Mouse (Mus musculus) lung, postnatal 25 days (tissue): Measurements from ENCODE around the gene Tbrg4.

Experiments
- DNase-seq: peaks from one replicate; pipeline ENCODE4 v3.0.0; 2022; ENCODE audit warnings: low spot score

The Tbrg4 gene

DNA sequence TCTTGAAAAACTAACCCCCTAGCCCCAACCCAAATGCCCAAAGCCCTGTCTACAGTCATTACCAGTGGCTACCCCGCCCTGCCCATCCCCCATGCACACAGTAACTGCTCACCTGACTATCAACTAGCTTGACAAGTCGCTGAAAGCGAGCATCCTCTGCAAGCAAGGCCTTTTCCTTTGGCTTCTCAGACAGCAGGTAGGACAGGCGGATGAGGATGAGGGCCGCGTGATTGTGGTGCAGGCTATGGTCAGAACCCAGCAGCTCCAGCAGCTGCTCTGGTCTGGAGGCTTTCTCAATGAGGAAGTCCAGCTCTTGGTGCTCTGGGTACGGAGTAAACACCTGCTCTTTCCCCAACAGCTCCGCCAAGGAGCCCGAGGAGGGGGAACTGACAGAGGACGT, 2.2 kb downstream of the Tbrg4 start:
- no peak for DNase-seq

DNA sequence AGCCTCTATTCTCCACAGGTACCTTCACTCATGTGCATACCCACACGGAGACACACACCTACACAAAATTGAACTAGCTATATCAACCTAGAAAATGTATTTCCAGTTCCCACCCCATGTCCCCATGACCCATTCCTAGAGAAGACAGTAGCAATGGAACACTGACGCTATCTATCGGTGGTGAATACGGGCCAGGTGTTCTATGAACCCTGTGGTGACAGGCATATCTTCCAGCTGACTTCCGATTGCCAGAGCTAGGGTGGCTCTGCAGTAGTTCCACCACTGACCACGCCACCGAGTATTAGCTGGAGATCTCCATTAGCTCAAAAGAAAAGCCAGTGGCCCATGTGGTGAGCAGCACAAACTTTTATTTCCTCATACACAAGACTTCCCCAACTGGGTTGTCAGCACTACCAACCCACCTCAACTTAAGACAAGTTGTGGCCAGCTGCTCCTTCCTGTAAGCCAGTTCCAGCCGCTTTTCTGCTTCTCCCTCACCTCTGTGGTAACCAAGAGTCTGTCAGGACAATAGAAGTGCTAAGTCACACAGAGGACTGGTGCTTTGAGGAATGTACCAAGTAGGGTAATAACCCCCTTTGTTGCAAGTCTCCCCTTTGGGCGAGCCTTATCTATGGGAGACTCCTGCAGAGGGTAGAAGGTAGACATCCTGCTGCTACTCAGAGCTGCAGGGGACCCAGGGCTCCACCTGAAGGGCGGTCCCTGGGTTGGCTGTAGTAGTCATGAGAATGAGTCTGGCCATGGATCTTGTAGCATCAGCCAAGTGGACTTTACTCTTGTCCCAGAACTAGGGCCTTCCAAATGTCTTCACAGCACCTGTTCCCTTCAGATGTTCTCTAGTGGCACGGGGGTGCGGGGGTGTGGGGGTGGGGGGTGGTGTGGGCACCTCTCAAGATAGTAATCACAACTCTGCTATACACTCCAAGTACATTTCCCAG, 10.3 kb downstream of the Tbrg4 start:
- DNase-seq, result no peak

DNA sequence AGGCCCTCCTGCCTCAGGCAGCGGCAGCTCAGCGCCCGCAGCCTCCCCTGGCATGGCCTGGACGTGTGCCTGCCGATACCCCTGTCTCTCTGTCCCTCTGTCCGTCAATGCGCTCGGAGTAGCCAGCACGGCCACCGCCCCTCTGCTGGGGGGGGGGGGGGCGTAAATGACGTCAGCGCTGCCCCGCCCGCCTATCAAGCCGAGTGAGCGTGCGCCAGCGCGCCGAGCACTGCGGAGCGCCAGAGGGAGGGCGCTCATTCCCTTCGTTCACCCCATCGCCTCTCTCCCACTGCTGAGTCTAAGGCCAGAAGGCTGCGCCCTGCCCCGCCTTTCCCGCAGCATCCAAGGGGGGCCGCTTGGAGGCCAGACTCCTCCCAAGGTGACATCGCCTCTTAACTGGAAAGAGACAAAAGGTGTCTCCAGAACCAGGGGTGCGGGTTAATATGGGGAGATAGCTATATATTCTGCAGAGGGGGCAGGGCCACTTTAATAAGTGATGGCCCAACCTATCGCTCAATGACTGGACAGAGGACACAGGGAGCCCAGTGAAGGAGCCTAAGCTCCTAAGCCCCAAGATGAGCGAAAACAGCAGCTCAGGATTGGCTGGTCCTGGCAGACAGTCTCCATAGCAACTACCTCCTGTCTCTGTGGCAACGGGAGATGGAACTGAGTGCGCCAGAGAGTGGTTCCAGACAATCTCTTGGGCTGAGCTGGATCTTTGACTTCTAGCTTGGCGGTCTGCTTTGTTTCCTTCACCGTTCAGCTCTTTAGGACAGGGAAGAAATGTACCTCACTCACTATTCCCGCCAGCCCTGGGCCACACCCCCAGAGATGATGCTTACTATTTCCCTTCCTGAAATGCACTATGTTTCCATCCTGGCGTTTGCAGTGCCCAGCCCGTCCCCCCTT, 20.1 kb downstream of the Tbrg4 start, which contains the start of gene Nacad:
Gene Nacad (minus strand): TSS at position 563 of the 909 bp plus-strand sequence.
- no peak for DNase-seq

DNA sequence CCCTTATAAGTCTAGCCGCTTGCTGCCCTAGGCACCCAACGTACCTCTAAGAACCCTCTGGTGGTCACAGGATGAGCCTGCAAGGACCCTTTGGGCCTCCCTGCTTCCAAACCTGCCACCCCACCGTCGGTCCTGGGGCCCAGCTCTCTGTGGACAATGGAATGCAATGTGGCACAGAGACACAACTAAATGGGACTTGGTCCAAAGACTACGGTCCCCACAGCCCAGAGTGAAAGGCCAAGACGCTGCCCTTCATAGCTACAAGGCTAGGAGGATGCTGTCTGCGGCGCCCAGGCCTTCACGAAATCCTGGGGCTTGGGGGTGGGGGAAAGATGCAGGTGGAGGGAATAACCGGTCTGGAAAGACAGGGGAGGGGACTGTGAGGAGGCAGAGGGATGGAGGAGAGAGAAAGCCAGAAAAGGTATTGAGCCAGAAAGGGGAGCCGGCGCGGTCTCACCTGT, 20.8 kb downstream of the Tbrg4 start:
- no peak for DNase-seq

DNA sequence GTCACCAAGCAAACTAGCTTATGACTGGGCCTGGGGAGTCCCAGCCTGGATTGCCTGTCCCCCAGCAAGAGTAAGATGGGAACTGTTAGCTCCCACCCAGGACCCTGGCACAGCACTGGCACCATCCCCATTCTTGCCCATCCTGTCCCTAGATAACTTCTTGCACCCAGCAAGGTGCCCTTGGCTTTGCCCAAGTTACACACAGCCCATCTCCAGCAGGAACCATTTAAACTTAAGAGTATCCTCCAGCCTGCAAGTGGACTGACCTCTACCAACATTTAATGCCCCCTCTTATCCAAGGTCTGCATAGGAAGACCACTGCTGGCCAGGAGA, 21.3 kb downstream of the Tbrg4 start:
- no peak for DNase-seq

DNA sequence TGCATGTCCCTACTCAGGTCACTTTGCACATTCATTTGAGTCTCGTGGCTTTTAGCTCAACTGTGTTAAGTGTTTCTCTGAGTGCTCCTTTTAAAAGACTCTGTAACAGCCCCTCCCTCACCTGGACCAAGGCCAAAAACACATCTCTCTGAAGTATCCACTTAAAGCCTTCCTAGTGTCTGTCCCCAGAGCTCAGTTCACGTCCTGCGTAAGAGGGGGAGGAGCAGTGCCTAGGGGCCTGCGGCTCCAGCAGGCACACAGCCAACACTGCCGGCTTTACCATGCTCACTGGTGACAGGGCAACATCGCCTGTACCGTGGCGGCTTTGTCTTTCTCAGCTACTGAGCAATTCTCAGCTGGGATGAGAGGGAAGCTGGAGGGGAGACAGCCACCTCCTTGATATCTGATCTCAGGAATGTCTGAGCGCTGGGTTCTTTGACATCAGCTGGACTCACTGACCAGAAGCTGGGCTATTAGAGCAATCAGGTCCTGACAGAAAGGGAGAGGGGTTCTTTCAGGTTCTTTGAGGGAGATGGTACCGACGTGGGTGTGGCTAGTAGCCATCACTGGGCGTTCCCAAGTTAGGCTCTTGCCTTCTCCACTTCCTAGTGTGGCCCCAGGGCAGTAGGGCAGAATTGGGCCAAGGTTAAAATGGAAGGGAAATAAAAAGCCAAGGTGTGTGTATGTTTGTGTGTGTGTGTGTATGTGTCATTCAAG, 21.8 kb downstream of the Tbrg4 start:
- DNase-seq, result peak; percentile 36

DNA sequence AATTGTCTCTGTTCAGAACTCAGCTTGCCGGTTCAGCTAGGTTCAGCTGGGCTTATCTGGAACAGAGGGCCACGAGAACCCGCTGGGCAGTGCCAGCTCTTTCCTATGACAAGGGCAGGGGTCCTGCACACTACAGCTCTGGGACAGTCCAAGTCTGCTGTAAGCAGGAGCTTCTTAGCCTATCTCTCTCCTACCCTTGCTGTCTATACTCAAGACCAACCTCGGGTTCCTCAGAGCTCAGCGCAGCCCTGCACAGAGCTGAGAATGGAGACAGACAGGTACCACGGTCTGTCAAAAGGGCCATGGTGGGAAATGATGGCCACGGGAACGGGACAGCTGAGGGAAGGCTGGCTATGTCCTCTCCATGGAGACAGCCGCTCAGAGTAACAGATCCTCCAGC, 22.6 kb downstream of the Tbrg4 start:
- DNase-seq, result no peak

DNA sequence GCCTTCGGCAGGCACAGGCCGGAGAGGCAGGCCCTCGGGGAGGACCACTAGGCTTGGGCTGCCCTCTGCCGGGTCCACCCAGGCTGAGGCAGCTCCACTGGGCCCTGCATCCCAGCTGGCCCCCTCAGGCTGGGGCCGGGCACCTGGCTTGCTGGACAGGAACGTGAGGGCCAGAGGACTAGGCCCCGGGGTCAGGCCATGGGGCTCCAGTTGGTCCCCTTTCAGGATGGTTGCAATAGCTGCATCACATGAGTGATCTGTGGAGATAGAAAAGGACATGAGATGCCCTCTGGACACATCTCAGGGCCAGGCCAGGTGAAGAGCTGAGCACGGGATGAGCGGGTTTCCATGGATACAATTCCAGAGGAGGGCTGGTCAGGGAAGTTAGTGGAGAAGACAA, 23.2 kb downstream of the Tbrg4 start:
- no peak for DNase-seq

DNA sequence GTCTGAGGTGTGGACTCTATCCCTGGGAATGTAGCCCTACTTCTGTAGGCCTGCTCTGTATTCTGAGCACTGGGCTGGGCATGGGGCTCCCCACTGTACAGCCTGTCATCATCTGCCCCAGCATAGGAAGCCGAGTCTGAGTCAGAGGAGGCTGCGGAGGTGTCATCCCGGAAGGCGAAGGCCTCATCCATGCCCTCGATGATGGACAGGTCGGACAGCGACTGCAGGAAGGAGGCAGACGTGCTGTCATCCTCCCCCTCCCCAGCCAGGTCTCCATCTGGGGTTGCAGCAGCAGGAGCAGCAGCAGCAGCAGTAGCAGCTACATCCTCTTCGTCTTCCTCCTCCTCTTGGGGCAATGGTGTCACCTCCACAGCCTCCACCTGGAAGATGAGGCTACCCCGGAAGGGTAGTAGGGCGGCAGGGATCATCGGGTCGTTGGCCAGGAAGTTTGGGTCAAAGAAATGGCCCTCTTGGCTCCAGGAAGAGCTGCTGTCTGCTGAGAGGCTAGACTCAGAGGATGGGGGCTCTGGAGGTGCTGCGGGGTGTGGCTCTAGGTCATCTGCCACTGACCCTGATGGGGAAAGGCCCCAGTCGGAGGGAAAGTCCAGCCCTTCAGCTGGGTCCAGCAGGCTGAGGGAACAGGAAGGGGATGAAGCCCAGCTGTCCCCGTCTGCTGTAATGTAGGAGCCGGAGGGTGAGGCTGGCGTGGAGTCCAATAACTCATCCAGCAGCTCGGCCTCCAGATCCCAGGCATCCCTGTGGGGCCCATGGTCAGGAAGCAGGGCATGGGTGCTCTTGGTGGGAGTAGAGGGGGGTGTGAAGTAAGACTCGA, 24.0 kb downstream of the Tbrg4 start:
- no peak for DNase-seq

DNA sequence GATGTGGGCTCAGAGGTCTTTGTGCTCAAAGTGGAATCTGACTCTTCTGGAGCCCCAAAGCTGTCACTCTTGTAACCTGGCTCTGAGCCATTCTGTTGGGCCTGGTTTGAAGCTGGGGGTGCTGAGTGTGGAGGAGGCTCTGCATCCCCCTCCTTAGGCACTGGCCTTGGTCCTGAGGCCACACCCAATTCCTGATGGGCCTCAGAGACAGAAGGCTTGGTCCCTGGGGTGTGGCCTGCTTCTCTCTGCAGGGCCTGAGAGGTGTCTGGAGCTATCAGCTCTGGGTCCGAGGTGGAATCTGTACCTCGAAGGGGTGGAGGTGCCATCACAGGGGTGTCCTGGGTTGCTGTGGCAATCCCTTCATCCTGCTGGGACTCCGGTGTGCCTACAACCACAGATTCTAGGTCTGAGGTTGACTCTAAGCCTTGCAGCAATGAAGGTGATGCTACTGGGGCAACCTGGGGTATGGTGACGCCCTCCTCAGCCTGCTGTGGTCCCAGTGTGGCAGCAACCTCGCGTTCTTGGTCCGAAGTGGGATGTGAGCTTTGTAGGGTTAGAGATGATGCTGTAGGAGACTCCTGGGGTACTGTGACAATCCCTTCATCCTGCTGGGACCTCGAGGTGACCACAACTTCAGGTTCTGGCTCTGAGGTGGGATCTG, 25.5 kb downstream of the Tbrg4 start:
- no peak for DNase-seq

DNA sequence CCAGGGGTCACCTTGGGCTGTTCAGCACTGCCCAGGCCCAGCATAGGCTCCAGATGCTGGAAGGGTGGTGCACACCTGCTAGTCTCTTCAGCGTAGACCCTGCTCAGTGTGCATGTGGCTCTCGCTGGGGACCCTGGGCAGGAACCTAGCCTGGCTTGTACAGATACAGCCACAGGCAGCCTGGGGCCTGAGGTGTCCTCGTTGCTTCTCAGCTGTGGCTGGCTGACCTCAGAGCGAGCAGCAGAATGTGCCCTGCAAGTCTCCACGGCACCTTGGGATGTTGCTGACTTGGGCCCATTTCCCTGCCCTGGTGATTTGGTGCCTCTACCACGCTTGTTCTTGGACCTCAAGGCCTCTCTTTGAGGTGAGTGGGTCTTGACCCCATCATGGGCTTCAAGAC, 26.0 kb downstream of the Tbrg4 start:
- DNase-seq, result no peak

DNA sequence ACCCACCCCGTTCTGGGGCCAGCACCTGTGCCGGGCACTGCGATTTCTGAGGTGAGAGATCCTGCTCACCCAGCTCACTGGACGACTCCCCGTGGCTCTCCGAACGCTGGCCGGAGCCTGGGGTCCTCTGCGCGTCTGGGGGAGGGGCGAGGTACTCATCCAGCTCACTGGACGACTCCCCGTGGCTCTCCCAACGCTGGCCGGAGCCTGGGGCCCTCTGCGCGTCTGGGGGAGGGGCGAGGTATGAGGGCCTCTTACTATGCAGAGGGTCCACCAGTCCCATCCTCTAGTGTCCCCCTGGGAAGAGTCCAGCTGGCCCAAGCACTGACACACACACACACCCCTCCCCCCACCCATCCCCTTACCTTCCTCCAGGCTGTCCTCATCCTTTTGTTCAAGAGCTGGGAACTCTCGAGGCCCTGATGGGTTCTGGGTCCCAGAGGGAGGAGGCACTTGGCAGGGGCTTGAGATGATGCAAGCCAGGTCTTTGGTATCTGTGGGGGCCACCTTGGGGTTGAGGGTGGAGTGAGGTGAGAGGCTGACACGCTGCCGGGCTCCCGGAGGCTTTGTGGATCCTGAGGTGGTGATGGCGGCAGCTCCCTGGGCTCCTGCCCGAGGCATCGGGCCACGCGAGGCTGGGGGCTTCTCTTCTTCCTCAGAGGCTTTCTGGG, 26.7 kb downstream of the Tbrg4 start:
- no peak for DNase-seq

DNA sequence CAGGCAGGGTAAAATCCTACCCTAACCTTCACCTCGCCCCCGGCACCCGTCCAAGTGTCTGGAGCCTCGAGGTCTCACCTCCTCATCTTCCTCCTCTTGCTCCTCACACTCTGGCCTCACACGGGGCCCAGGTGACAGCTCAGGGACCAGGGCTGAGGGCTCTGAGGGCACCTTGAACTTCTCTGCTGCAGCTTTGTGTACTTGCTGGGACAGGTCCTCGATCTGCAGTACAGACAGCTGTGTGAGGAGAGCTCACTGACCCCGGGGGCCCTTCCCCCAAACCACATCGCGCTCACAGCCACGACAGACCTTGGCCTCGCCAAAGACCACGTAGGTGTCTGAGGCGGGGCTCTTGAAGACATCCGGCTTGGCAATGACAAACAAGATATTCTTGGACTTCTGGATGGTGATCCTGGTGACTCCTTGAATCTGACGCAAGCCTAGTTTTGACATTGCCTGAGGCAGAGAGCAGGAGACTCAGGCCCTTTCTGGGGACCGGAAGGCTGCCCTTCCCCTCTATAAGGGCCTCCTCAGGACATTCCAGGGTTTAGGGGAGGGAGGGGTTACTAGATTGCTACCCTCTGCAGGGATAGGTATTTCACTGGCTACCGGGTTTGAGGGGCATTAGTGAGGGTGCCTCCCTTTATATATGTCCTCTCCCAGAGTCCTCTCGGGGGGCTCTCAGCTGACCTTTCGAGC, 27.5 kb downstream of the Tbrg4 start:
- no peak for DNase-seq

DNA sequence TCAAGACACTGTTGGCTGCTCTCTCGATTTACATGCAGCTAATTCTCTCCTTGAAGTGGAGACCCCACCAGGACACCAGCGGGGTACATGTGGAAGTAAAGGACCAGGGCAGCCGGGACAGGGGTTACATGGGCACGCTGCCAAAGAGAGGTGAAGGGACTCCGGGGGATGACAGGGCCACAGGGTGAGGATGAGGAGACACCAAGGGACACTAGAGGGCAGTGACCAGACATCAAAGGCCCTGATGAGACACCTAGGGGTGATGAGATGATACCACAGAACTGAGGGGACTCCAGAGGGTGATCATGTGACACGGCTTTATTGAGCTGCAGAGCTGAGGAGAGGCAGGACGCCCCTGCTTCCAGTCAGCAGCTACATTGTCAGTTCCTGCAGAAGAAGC, 28.3 kb downstream of the Tbrg4 start:
- no peak for DNase-seq

DNA sequence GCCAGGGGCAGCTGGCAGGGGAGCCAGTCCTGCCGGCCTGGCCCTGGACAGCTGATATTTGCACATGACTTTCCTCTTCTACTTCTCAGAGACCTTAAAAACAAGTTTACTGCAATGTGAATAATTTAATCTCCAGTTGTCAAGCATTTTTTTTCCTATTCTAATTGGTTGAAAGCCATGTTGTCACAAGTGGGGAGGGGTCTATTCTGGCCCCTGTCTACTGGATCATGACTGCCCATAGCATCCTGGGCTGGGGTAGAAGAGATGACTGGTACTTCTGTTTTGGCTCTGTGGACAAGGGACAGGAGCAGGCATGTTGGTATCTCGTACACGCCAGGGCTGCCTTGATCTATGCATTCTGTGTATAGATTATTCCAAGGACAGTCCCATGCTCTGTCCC, 29.3 kb downstream of the Tbrg4 start:
- no peak for DNase-seq

DNA sequence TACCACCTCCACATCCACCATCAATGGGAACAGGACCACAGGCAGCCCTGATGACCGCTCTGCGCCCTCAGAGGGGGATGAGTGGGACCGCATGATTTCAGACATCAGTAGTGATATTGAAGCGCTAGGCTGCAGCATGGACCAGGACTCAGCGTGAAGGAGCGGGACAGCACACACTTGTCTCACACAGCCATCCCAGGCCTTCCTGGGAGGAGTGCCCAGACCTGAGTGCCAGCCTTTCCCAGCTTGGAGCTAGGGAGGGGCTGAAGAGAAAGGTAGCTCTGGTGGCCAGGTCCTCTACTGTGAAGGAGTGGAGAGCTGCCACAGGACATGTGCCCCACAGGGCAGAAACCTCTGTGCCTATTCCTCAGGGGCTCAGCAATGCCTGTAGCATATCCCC, 29.7 kb downstream of the Tbrg4 start:
- DNase-seq, result no peak

DNA sequence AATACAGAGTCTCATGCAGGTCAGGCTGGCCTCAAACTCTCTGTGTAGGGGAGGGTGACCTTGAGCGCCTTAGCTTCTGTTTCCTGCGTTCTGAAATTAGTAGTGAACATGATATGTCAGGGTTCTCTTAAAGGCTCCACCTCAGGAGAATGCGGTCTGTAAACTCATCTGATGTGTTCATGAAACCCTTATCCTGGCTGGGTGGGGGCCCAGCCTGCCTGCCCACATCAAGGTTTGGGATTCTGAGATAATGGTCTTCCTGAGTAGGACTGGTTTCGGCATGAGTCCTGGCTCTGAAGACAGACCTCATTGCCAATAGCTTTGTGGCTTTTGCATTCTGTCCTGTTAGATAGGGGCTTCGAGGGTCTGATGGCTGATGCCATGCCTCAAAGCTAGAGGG, 30.5 kb downstream of the Tbrg4 start:
- DNase-seq, result no peak

DNA sequence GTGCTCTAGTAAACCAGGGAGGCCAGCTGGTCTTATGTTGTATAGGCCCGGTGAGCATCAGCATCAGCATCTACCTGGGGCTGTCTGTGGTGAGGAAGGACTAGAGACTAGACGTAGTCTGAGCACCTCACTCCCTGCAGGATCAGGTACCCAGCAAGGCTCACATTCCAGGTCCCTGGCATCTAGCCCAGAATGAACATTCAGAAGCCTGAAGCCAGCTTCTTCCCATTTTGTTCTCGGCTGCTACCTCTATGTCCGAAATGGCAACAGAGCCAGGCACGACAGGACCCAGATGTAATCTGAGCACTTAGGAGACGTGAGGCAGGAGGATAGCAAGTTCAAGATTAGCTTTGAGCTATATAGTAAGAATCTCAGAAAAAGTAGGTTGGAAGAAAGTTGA, 31.0 kb downstream of the Tbrg4 start:
- no peak for DNase-seq

DNA sequence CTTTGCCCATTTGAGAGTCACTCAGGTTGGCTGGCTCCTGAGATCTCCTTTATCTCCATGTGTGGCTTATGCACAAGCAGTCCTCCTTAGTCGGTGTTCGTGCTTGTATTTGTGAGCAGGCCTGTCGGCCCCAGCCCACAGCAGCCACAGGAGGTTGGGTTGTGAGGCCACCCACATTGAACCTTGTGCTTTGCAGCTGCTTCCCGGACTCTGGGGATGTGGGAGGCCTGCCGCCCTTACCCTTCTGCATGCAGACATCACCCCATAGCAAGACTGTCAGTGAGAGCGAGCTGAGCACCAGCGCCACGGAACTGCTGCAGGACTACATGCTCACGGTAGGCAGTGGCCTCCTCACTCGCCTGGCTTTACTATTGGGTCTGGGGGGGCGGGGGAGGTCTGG, 32.5 kb downstream of the Tbrg4 start:
- DNase-seq, result no peak
